Mouse (Mus musculus): ENCODE measurements around the gene Nt5dc3.

- TF ChIP-seq CTCF (conservative IDR thresholded peaks at IDR 0.05 in 1 of 2, IDR thresholded peaks at IDR 0.05 in 1 of 2; ENCODE audit: low read depth in 2 of 2, low read length in 2 of 2) (no peak), CHD2 (IDR thresholded peaks at IDR 0.05; ENCODE audit: low read length) (no peak), USF1 (IDR thresholded peaks at IDR 0.05; ENCODE audit: low read depth, low read length) (no peak), HCFC1 (IDR thresholded peaks at IDR 0.05; ENCODE audit: low read depth, low read length) (no peak), MYC (IDR thresholded peaks at IDR 0.05; ENCODE audit: low read depth, low read length) (no peak), JUN (IDR thresholded peaks at IDR 0.05; ENCODE audit: insufficient read depth, low read depth, low read length) (no peak), POLR2A (IDR thresholded peaks at IDR 0.05; ENCODE audit: low read depth, low read length) (no peak), ZNF384 (IDR thresholded peaks at IDR 0.05; ENCODE audit: low read depth, low read length) (no peak), ELF1 (IDR thresholded peaks at IDR 0.05; ENCODE audit: low read depth, low read length) (no peak), POLR2AphosphoS2 (IDR thresholded peaks at IDR 0.05; ENCODE audit: low read depth, low read length) (no peak), EP300 (IDR thresholded peaks at IDR 0.05; ENCODE audit: low read length) (no peak)
These were observed 5.4 kb downstream of the Nt5dc3 start for GRCm38 (mm10) chr10:86784126-86784675.
